Mouse (Mus musculus): ENCODE measurements at regions not wholly inside any gene's neighbourhood (a gene's known extent, or its start where the extent isn't known, plus 50 kb on each side); places are given as distances from the start of the nearest gene placed in this dataset.
"Not testable (repeated sequence)": the region's sequence is repeated elsewhere in the genome, so short reads cannot be mapped to it uniquely, and the experiment has no call there.

GRCm38 (mm10) chr5:4355609-4356224 lies 163.6 kb downstream of the Mterf1b start:
- no peak for DNase-seq (ENCODE audit: low spot score)

GRCm38 (mm10) chr5:4356555-4357273 lies 164.5 kb downstream of the Mterf1b start:
- not testable (repeated sequence) for DNase-seq (ENCODE audit: low spot score)

GRCm38 (mm10) chr5:4361547-4361946 lies 169.4 kb downstream of the Mterf1b start:
- not testable (repeated sequence) for DNase-seq (ENCODE audit: low spot score)

DNA sequence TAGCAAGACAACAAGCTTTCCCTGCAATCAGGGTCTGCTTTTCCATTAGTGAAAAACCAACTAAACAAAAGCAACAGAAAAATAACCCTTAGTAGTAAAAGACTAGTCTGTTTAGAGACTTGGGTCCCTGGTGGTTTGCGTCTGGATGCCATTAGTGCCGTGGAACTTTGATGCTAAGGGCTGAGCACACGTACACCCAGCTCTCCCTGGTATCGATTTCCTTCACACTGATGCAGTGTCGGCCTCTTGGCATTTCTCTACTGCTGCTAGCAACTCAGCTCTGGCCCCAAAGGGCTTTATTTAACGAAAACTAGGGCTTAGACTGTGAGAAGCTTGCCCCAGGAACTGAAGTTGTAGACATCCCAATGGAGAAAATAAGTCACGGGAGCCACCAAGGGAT lies 192.6 kb downstream of the Mterf1b start:
- not testable (repeated sequence) for DNase-seq (ENCODE audit: low spot score)

DNA sequence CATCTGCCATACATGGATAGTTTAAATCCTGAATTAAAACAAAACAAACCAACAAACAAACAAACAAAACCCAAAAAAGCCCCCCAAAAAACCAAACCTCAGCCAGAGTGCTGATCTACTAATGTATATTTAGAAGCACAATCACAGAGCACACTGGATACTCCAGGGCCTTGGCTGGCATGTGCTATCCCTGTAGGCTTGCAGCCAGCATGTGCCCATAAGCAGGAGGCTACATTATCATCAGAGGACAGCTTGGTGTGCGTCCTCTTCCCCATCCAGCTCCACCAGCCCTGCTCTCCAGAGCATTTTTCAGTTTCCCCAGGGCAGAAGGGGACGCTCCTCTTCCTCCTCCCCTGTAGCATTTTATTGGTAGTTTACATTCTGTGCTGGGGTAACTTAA lies 198.9 kb downstream of the Mterf1b start:
- DNase-seq (ENCODE audit: low spot score) = no peak

DNA sequence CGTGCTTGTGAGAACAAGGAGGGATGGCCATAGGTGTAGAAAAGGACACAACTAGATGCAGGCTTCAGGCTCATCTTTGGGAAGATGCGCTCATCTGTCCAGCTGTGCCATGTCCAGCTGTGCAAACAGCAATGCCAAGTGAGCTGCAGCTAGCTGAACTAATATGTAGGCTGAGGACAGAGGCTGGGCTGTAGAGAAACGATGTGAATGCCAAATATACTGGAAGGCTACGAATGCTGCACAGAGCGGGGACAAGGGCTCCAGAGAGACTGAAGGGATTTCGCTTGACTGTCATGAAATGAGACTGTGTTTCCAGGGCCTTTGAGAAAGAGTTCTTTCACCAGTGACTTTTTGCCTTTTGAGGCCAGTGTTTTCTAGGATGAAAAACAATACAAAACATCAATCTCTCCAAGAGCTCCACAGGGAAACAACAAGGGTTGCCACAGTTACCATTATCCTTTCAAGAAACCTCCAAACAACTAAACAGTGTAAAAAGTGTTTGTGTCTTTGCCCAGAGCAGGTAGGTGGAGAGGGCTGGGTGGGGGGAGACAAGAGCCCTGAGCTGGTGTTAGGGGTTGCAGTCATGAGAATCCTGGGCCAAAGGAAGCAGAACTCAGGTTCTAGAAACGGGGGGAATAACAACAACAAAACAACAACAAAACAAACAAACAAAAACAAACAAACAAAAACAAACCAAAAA lies 202.3 kb downstream of the Mterf1b start:
- not testable (repeated sequence) for DNase-seq (ENCODE audit: low spot score)

DNA sequence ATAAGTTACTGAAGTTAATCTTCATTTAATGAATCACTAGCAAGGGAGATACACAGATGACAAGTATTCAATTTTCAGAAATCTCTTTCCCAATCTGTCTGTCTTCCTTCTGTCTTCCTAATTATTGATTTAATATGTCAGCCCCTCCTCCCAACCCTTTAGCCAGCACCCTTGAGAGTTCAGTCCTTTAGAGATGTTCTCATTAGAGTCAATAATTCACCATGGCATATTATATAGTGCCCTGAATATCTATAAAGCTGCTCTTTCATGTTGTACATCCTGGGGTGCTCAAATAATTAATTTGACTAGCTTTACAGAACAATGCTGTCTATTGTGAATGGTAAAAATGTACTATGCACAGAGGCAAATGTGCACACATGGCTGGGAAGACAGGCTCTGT lies 205.9 kb downstream of the Mterf1b start:
- no peak for DNase-seq (ENCODE audit: low spot score)

GRCm38 (mm10) chr5:4417761-4418160 lies 225.6 kb downstream of the Mterf1b start:
- no peak for DNase-seq (ENCODE audit: low spot score)
